Comparison of ENCODE assay signal across 27 mouse cellular contexts in the genomic region with DNA sequence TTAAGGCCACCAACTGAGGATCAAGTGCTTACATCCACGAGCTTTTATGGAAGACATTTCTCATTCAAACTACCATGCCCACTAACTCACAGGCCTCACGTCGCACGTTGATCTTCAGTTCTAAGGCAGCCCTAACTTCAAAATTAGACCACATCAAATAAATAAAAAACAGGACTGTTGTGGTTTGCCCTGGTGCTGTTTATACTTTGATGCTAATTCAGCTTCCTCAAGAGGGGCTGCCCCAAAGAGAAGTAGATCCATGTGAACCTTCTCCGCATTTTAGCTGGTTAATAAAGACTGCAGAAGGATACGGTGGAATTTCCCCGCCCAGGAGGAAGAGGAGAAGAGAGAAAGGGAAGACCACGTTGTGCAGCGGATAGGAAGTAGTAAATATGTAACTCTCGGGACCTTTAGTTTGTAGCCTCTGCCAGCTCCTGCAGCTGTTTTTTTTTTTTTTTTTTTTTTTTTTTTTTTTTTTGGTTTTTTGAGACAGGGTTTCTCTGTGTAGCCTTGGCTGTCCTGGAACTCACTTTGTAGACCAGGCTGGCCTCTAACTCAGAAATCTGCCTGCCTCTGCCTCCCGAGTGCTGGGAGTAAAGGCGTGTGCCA. TPM values are rescaled to one million over a fixed set of nuclear protein-coding genes. Genes with fewer than 3 reads are reported as not detected.
"Had no signal": no experiment of that assay in that cellular context is flagged by ENCODE, and none has a peak within 500 bp of the region (broad histone marks: within the 10 kb centered on the region; RNA-seq: fewer than 3 reads in every experiment).

No protein-coding gene starts in this region.

- H3K27me3 ChIP-seq: stomach, embryonic 15.5 days had no signal

- H3K9ac ChIP-seq: kidney, embryonic 15.5 days; liver, embryonic 14.5 days; liver, postnatal 0 days; lung, embryonic 14.5 days; midbrain, embryonic 13.5 days; stomach, embryonic 15.5 days had no signal

- H3K36me3 ChIP-seq: kidney, embryonic 15.5 days; midbrain, embryonic 10.5 days; midbrain, embryonic 13.5 days; stomach, embryonic 15.5 days had no signal

- DNase-seq: kidney, adult 8-10 months; kidney, postnatal 10 days; kidney, postnatal 36 days; layer of hippocampus, postnatal 36 days; liver, postnatal 0 days; lung, embryonic 14.5 days; lung, postnatal 36 days; right cerebral cortex, adult 18-20 months; right cerebral cortex, postnatal 14 days; right cerebral cortex, postnatal 4 days; thymus, postnatal 4 days had no signal

- H3K4me2 ChIP-seq: kidney, embryonic 15.5 days; lung, embryonic 14.5 days; midbrain, embryonic 13.5 days; stomach, embryonic 15.5 days had no signal

- H3K9me3 ChIP-seq: kidney, embryonic 15.5 days; megakaryocyte, embryonic 14.5 days; midbrain, embryonic 10.5 days; midbrain, embryonic 13.5 days; stomach, embryonic 15.5 days had no signal

- H3K4me3 ChIP-seq: kidney, embryonic 15.5 days; left cerebral cortex, adult 2 months; megakaryocyte, embryonic 14.5 days; midbrain, embryonic 10.5 days; midbrain, embryonic 13.5 days; myocyte; stomach, embryonic 15.5 days had no signal

- H3K27ac ChIP-seq: kidney, embryonic 15.5 days; left cerebral cortex, adult 2 months; liver, embryonic 14.5 days; midbrain, embryonic 10.5 days; midbrain, embryonic 13.5 days; stomach, embryonic 15.5 days had no signal

- H3K4me1 ChIP-seq: kidney, embryonic 15.5 days; megakaryocyte, embryonic 14.5 days; midbrain, embryonic 10.5 days; midbrain, embryonic 13.5 days; stomach, embryonic 15.5 days had no signal

- ATAC-seq: liver, postnatal 0 days; lung, postnatal 0 days; midbrain, embryonic 13.5 days; midbrain, embryonic 16.5 days had no signal

RNA-seq across cellular contexts. Expression of a gene that starts 8.7 kb away (rescaled TPM):
- total RNA-seq: liver, adult 2 months; monocyte, adult 5-6 weeks had no signal
- polyA plus RNA-seq: liver, adult 2 months had no signal

RNA-seq across cellular contexts. Expression of a gene that starts 10.7 kb away (rescaled TPM):
- total RNA-seq: monocyte, adult 5-6 weeks had no signal

RNA-seq across cellular contexts. Expression of a gene that starts 22.0 kb away (rescaled TPM):
- total RNA-seq: left cerebral cortex, adult 2 months; left cerebral cortex, postnatal 10 days; left cerebral cortex, postnatal 36 days; liver, adult 2 months; monocyte, adult 5-6 weeks had no signal
- polyA plus RNA-seq: limb, embryonic 11.5 days; limb, embryonic 14.5 days; liver, embryonic 14.5 days; lung, embryonic 14.5 days; lung, postnatal 0 days; stomach, embryonic 15.5 days had no signal

RNA-seq across cellular contexts. Expression of a gene that starts 27.3 kb away (rescaled TPM):
- total RNA-seq: left cerebral cortex, postnatal 10 days; monocyte, adult 5-6 weeks had no signal
